Mouse (Mus musculus): ENCODE measurements around the gene Pde12. TPM values are rescaled to one million over a fixed set of nuclear protein-coding genes. Genes with fewer than 3 reads are reported as not detected.

Gene Pde12
- polyA plus RNA-seq, 1 experiment = 3.4 TPM

DNA sequence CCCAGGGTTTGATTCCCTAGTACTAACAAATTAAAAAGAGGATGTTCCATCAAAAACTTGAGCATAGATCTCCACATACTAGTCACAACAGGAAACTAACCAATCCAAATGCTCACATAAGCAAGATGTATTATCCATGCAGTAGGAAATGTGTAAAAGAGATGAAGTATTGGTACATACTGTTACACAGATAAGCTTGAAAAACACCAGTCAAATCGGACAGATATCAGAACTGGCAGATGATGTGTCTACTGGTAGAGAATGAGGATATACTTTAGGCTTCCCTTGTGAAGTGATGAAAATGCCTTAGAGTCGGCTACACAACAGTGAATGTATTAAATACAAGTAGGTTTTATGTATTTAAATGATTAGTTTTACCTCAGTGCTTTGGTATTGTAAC lies 7.2 kb downstream of the Pde12 start:
- no peak for TF ChIP-seq TCF12 (IDR thresholded peaks at IDR 0.05; ENCODE audit: insufficient read depth, poor library complexity, severe bottlenecking)
- no peak for TF ChIP-seq SRF (IDR thresholded peaks at IDR 0.05; ENCODE audit: control insufficient read depth, insufficient read length, low read depth)
- no peak for TF ChIP-seq CEBPB (IDR thresholded peaks at IDR 0.05; ENCODE audit: insufficient read depth, poor library complexity, severe bottlenecking)
- no peak for TF ChIP-seq REST (IDR thresholded peaks at IDR 0.05; ENCODE audit: insufficient read depth, insufficient read length)
- no peak for TF ChIP-seq POLR2AphosphoS2 (IDR thresholded peaks at IDR 0.05; ENCODE audit: insufficient read length, low read depth)
- TF ChIP-seq POLR2A (IDR thresholded peaks at IDR 0.05; ENCODE audit: insufficient read length, low read depth) = no peak
- TF ChIP-seq MYOG (IDR thresholded peaks at IDR 0.05; ENCODE audit: control insufficient read depth in 1 of 3, insufficient read depth in 1 of 3, insufficient read length in 2 of 3, low read depth in 2 of 3) = no peak
- TF ChIP-seq MAX (IDR thresholded peaks at IDR 0.05; ENCODE audit: low read depth) = no peak
- TF ChIP-seq E2F4 (IDR thresholded peaks at IDR 0.05; ENCODE audit: insufficient read depth) = no peak
- TF ChIP-seq TCF3 (IDR thresholded peaks at IDR 0.05; ENCODE audit: insufficient read length, low read depth) = no peak
- TF ChIP-seq USF1 (IDR thresholded peaks at IDR 0.05; ENCODE audit: low read depth) = no peak
- H3K4me2 ChIP-seq (ENCODE audit: low read depth) = no peak overlapping the region
- H3K4me3 ChIP-seq = no peak overlapping the region
- H3K36me3 ChIP-seq (ENCODE audit: control insufficient read depth, insufficient read depth) = peaks cover 29% of the 10 kb centered on the region
- no peaks in the 10 kb centered on the region for H3K27me3 ChIP-seq (ENCODE audit: control insufficient read depth, insufficient read depth, insufficient read length)
- H3ac ChIP-seq (ENCODE audit: control insufficient read depth, insufficient read length) = no peak overlapping the region
- peaks cover 25% of the 10 kb centered on the region for H3K79me2 ChIP-seq (ENCODE audit: control insufficient read depth, insufficient read depth)

DNA sequence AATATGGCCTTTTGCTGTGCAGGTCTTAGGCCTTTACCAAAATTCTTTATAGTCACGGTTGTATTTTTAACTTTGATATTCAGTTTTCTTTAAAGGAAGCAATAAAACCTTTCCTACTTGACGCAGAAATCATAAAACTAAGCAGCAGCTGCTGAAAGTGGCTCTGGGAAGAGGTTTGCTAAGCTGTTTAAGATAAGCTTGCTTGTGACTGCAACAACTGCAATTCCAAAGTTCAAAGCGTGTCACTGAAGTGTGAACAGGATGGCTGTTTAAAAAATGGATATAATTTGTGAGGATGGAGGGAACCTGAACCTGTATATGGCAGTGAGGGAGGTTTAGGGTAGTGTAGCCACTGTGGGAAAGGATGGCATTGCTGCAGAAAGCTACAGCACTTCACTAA lies 7.7 kb downstream of the Pde12 start:
- no peak for TF ChIP-seq MAX (IDR thresholded peaks at IDR 0.05; ENCODE audit: low read depth)
- TF ChIP-seq CEBPB (IDR thresholded peaks at IDR 0.05; ENCODE audit: insufficient read depth, poor library complexity, severe bottlenecking) = no peak
- no peak for TF ChIP-seq POLR2AphosphoS2 (IDR thresholded peaks at IDR 0.05; ENCODE audit: insufficient read length, low read depth)
- TF ChIP-seq SRF (IDR thresholded peaks at IDR 0.05; ENCODE audit: control insufficient read depth, insufficient read length, low read depth) = no peak
- no peak for TF ChIP-seq TCF12 (IDR thresholded peaks at IDR 0.05; ENCODE audit: insufficient read depth, poor library complexity, severe bottlenecking)
- no peak for TF ChIP-seq USF1 (IDR thresholded peaks at IDR 0.05; ENCODE audit: low read depth)
- no peak for TF ChIP-seq MYOD1 (IDR thresholded peaks at IDR 0.05; ENCODE audit: control insufficient read depth in 1 of 3, insufficient read length in 2 of 3, low read depth in 2 of 3)
- TF ChIP-seq POLR2A (IDR thresholded peaks at IDR 0.05; ENCODE audit: insufficient read length, low read depth) = no peak
- no peak for TF ChIP-seq TCF3 (IDR thresholded peaks at IDR 0.05; ENCODE audit: insufficient read length, low read depth)
- TF ChIP-seq MYOG (IDR thresholded peaks at IDR 0.05; ENCODE audit: control insufficient read depth in 1 of 3, insufficient read depth in 1 of 3, insufficient read length in 2 of 3, low read depth in 2 of 3) = no peak
- no peak for TF ChIP-seq E2F4 (IDR thresholded peaks at IDR 0.05; ENCODE audit: insufficient read depth)
- TF ChIP-seq REST (IDR thresholded peaks at IDR 0.05; ENCODE audit: insufficient read depth, insufficient read length) = no peak
- Histone ChIP-seq H3K27me3 (ENCODE audit: control insufficient read depth, insufficient read depth, insufficient read length) (no peaks in the 10 kb centered on the region), H3K4me3 (no peak overlapping the region), H3K36me3 (ENCODE audit: control insufficient read depth, insufficient read depth) (peaks cover 31% of the 10 kb centered on the region), H3K4me2 (ENCODE audit: low read depth) (no peak overlapping the region), H3ac (ENCODE audit: control insufficient read depth, insufficient read length) (no peak overlapping the region), H3K79me2 (ENCODE audit: control insufficient read depth, insufficient read depth) (peaks cover 20% of the 10 kb centered on the region)

DNA sequence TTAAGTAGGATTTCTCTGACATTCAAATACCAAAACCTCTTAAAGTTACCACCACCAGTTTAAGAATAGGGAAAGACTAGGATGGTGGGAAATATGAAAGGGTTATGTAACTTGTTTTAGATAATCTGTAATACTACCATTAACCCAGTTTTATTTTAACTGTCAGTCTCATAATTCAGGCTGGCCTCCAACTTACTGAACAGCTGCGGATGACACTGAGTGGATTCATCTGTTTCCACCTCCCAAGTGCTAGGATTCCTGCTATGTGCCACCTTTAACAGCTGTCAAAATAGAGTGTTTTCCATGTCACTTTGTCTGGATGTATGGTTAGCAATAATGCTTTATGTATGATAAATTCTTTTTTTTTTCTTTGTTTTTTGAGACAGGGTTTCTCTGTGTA lies 9.4 kb downstream of the Pde12 start:
- Histone ChIP-seq H3K4me2 (ENCODE audit: low read depth) (no peak overlapping the region), H3ac (ENCODE audit: control insufficient read depth, insufficient read length) (no peak overlapping the region), H3K79me2 (ENCODE audit: control insufficient read depth, insufficient read depth) (peaks cover 2% of the 10 kb centered on the region), H3K27me3 (ENCODE audit: control insufficient read depth, insufficient read depth, insufficient read length) (no peaks in the 10 kb centered on the region), H3K36me3 (ENCODE audit: control insufficient read depth, insufficient read depth) (peaks cover 38% of the 10 kb centered on the region), H3K4me3 (no peak overlapping the region)
- TF ChIP-seq REST (IDR thresholded peaks at IDR 0.05; ENCODE audit: insufficient read depth, insufficient read length) (no peak), TCF12 (IDR thresholded peaks at IDR 0.05; ENCODE audit: insufficient read depth, poor library complexity, severe bottlenecking) (peak; percentile 32), MYOD1 (IDR thresholded peaks at IDR 0.05; ENCODE audit: control insufficient read depth in 1 of 3, insufficient read length in 2 of 3, low read depth in 2 of 3) (peak in 2 of 3 experiments; percentile 57 to 71), MYOG (IDR thresholded peaks at IDR 0.05; ENCODE audit: control insufficient read depth in 1 of 3, insufficient read depth in 1 of 3, insufficient read length in 2 of 3, low read depth in 2 of 3) (peak in 2 of 3 experiments; percentile 8 to 66)

DNA sequence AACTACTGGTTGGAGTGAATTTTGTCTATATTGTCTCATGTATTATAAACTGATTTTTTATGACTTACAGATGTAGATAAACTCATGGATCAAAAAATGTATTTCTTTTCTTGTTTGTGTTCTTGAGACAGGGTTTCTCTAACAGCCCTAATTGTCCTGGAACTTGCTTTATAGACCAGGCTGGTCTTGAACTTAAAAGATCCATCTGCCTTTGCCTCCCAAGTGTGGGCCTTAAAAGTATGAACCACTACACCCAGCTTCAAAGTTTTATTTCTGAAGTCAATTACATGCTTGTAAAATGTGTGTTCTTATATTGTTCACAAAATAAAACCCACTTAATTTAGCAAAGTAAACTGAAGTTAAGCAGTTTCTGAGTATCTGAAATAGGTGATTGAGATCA lies 11.5 kb downstream of the Pde12 start:
- H3K36me3 ChIP-seq (ENCODE audit: control insufficient read depth, insufficient read depth) = peaks cover 38% of the 10 kb centered on the region
- no peak for TF ChIP-seq TCF3 (IDR thresholded peaks at IDR 0.05; ENCODE audit: insufficient read length, low read depth)
- TF ChIP-seq MYOD1 (IDR thresholded peaks at IDR 0.05; ENCODE audit: control insufficient read depth in 1 of 3, insufficient read length in 2 of 3, low read depth in 2 of 3) = no peak
- no peak for TF ChIP-seq MAX (IDR thresholded peaks at IDR 0.05; ENCODE audit: low read depth)
- no peak for TF ChIP-seq SRF (IDR thresholded peaks at IDR 0.05; ENCODE audit: control insufficient read depth, insufficient read length, low read depth)

DNA sequence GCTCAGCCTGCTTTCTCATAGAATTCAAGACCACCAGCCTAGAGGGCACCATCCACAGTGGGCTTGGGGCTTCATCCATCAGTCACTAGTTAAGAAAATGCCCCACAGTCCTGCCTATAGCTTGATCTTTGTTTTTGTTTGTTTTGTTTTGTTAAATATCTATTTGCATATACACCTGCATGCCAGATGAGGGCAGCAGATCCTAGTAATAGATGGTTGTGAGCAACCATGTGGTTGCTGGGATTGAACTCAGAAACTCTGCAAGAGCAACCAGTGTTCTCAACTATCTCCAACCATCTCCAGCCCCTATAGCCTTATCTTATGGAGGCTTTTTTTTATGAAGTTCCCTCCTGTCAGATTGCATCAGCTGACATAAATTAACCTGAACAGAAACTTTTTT lies 17.8 kb downstream of the Pde12 start:
- no peak overlapping the region for H3K4me2 ChIP-seq (ENCODE audit: low read depth)
- no peak for TF ChIP-seq MYOD1 (IDR thresholded peaks at IDR 0.05; ENCODE audit: control insufficient read depth in 1 of 3, insufficient read length in 2 of 3, low read depth in 2 of 3)
- TF ChIP-seq USF1 (IDR thresholded peaks at IDR 0.05; ENCODE audit: low read depth) = no peak
- TF ChIP-seq CEBPB (IDR thresholded peaks at IDR 0.05; ENCODE audit: insufficient read depth, poor library complexity, severe bottlenecking) = no peak
- no peak for TF ChIP-seq REST (IDR thresholded peaks at IDR 0.05; ENCODE audit: insufficient read depth, insufficient read length)
- no peak for TF ChIP-seq E2F4 (IDR thresholded peaks at IDR 0.05; ENCODE audit: insufficient read depth)
- TF ChIP-seq MAX (IDR thresholded peaks at IDR 0.05; ENCODE audit: low read depth) = no peak
- no peak for TF ChIP-seq TCF3 (IDR thresholded peaks at IDR 0.05; ENCODE audit: insufficient read length, low read depth)
- no peak for TF ChIP-seq MYOG (IDR thresholded peaks at IDR 0.05; ENCODE audit: control insufficient read depth in 1 of 3, insufficient read depth in 1 of 3, insufficient read length in 2 of 3, low read depth in 2 of 3)
- TF ChIP-seq TCF12 (IDR thresholded peaks at IDR 0.05; ENCODE audit: insufficient read depth, poor library complexity, severe bottlenecking) = no peak
- TF ChIP-seq POLR2A (IDR thresholded peaks at IDR 0.05; ENCODE audit: insufficient read length, low read depth) = no peak
- TF ChIP-seq SRF (IDR thresholded peaks at IDR 0.05; ENCODE audit: control insufficient read depth, insufficient read length, low read depth) = no peak
- TF ChIP-seq POLR2AphosphoS2 (IDR thresholded peaks at IDR 0.05; ENCODE audit: insufficient read length, low read depth) = no peak
- peaks cover 55% of the 10 kb centered on the region for H3K36me3 ChIP-seq (ENCODE audit: control insufficient read depth, insufficient read depth)
- no peaks in the 10 kb centered on the region for H3K27me3 ChIP-seq (ENCODE audit: control insufficient read depth, insufficient read depth, insufficient read length)
- no peak overlapping the region for H3ac ChIP-seq (ENCODE audit: control insufficient read depth, insufficient read length)
- H3K79me2 ChIP-seq (ENCODE audit: control insufficient read depth, insufficient read depth) = peaks cover 39% of the 10 kb centered on the region
- no peak overlapping the region for H3K4me3 ChIP-seq

More for the DNA sequence above, 11.5 kb downstream of the Pde12 start:
- Histone ChIP-seq H3K4me2 (ENCODE audit: low read depth) (no peak overlapping the region), H3K4me3 (no peak overlapping the region), H3K27me3 (ENCODE audit: control insufficient read depth, insufficient read depth, insufficient read length) (no peaks in the 10 kb centered on the region), H3ac (ENCODE audit: control insufficient read depth, insufficient read length) (no peak overlapping the region), H3K79me2 (ENCODE audit: control insufficient read depth, insufficient read depth) (no peaks in the 10 kb centered on the region)

Data from myocyte (in vitro differentiated cells).